Mouse (Mus musculus) yolk sac, embryonic 10.5 days (tissue): ENCODE data around the gene Maml3.
A peak's percentile ranks its signal among the peaks of the same experiment; 100 is the strongest.

Source experiments
- DNase-seq: peaks from one replicate; pipeline ENCODE4 v3.0.0-alpha.2; 2017; ENCODE audit warnings: low spot score

Gene Maml3

GRCm38 (mm10) chr3:51872771-51873170 lies 232.1 kb downstream of the Maml3 start:
- DNase-seq: no peak

GRCm38 (mm10) chr3:51871346-51871745 lies 233.5 kb downstream of the Maml3 start:
- DNase-seq: no peak

- DNase-seq: no peak
Measured at GRCm38 (mm10) chr3:51869980-51870379, 234.9 kb downstream of the Maml3 start.

- DNase-seq: no peak
Measured at GRCm38 (mm10) chr3:51868857-51869256, 236.0 kb downstream of the Maml3 start.

- DNase-seq: no peak
Measured at GRCm38 (mm10) chr3:51866446-51866845, 238.4 kb downstream of the Maml3 start.

- DNase-seq: no peak
Measured at GRCm38 (mm10) chr3:51861631-51862030, 243.2 kb downstream of the Maml3 start.

- DNase-seq: no peak
Measured at GRCm38 (mm10) chr3:51860458-51860857, 244.4 kb downstream of the Maml3 start.

GRCm38 (mm10) chr3:51859208-51859607 lies 245.7 kb downstream of the Maml3 start:
- DNase-seq: no peak

- no peak for DNase-seq
Measured at GRCm38 (mm10) chr3:51854152-51854551, 250.7 kb downstream of the Maml3 start.

GRCm38 (mm10) chr3:51853610-51854009 lies 251.3 kb downstream of the Maml3 start:
- no peak for DNase-seq

GRCm38 (mm10) chr3:51852692-51853091 lies 252.2 kb downstream of the Maml3 start:
- no peak for DNase-seq

- no peak for DNase-seq
Measured at GRCm38 (mm10) chr3:51851596-51851995, 253.3 kb downstream of the Maml3 start.

- peak; percentile 27 for DNase-seq
Measured at GRCm38 (mm10) chr3:51849462-51849861, 255.4 kb downstream of the Maml3 start.

GRCm38 (mm10) chr3:51847262-51847661 lies 257.6 kb downstream of the Maml3 start:
- DNase-seq: no peak

- no peak for DNase-seq
Measured at GRCm38 (mm10) chr3:51844255-51844654, 260.6 kb downstream of the Maml3 start.

GRCm38 (mm10) chr3:51842140-51842539 lies 262.7 kb downstream of the Maml3 start:
- no peak for DNase-seq

GRCm38 (mm10) chr3:51841598-51841997 lies 263.3 kb downstream of the Maml3 start:
- no peak for DNase-seq

- no peak for DNase-seq
Measured at GRCm38 (mm10) chr3:51841177-51841576, 263.7 kb downstream of the Maml3 start.

GRCm38 (mm10) chr3:51840095-51840805 lies 264.6 kb downstream of the Maml3 start:
- no peak for DNase-seq

- DNase-seq: no peak
Measured at GRCm38 (mm10) chr3:51839353-51839715, 265.5 kb downstream of the Maml3 start.

GRCm38 (mm10) chr3:51838696-51839352 lies 266.1 kb downstream of the Maml3 start:
- DNase-seq: no peak

GRCm38 (mm10) chr3:51832985-51833384 lies 271.9 kb downstream of the Maml3 start:
- no peak for DNase-seq

- DNase-seq: no peak
Measured at GRCm38 (mm10) chr3:51830821-51831429, 274.0 kb downstream of the Maml3 start.
